Mouse (Mus musculus) megakaryocyte progenitor cell, adult 5-6 weeks (primary cell): ENCODE measurements around the gene Foxa1. TPM values are rescaled to one million over a fixed set of nuclear protein-coding genes. Genes with fewer than 3 reads are reported as not detected.

ENCODE experiments used
- ATAC-seq: replicated peaks from 2 replicates; pipeline ENCODE4 v1.8.0; 2016; ENCODE audit warnings: mild to moderate bottlenecking, moderate TSS enrichment, inconsistent platforms; ENCODE audit not compliant: poor library complexity
- total RNA-seq, 2 experiments: library from RNA; stranded (forward) in 1 of 2; stranded (reverse) in 1 of 2; fragments of 157-497, 149-512 nt in 1 of 2; fragments of 200-1000 nt in 1 of 2; gene quantifications; 2 replicates each; pipeline versions ENCODE4 v1.2.3 to v1.2.4; 2015 to 2017

The Foxa1 gene
- 0.47 TPM in 1 of 2 replicates, not detected in the other for total RNA-seq (2015)
- not detected in 2 replicates for total RNA-seq (2017)

DNA sequence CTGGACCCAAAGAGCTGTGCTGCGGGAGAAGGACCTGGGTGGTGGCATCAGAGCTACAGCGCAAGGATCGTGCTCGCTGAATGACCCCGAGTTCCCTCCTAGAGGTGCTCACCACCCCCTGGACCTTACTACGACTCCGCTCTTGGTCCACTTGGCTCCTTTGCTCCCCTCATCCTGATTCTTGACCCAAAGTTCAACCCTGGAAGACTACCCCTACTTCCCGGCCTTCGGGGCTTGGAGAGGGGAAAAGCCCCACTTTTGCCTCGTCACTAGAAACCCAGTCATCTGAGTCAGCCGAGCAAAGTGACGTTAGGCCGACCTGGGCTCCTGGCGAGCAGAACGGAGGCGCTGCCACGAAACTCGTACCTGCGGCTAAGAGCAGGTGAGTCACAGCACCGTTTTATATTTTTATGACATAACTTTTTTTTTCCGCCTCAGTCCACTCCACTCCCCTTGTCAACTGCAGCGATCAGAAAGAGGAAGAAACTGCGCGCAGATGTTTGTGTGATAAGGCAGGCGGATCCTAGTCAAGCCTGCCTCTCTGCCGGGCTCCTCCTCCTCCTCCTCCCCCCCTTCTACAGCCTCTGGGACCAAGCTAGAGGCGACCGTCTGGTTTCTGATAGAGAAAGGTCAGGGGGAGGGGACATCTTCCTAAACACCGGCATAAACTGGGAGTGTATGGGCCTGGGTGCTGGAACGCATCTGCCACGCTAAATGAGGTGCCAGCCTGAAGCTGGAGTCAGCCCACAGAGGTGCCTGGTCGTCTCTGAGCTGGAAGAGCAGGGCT lies at the start of gene Foxa1:
Gene Foxa1, minus strand, starts transcription at position 502 of the 787 bp plus-strand sequence.
- ATAC-seq: peak; percentile 62

DNA sequence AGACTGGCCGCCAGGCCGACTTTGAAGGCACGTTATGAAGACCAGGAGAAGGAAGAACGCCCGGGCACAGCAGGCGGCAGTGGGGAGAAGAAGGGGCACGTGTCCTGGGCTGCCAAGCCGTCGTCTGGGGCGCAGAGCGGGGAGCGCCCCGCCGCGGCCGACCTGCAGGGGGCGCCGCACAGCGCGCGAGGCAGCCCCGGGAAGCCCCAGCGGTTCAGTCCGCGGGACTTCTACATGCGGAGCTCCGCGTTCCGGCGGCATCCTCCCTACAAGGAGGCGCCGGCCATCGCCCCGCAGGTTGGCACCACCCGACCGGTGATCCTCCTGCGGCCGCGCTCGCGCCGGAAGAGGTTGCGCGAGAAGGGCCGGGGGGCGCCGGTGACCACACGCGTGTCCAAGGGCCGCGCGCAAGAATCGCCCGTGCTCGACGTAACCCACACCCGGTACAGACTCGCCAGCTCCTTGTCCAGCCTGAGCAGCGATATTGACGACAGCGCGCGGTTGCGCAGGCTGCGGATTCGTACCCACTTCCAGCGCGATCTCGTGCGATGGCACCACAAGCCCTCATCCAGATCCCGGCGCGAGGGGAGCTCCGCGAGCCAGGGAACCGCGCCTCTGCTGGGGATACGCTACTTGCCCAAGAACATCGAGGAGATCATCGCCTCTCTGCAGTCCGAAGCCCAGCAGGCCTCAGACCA lies 29.4 kb upstream of the Foxa1 start:
- peak; percentile 52 for ATAC-seq

DNA sequence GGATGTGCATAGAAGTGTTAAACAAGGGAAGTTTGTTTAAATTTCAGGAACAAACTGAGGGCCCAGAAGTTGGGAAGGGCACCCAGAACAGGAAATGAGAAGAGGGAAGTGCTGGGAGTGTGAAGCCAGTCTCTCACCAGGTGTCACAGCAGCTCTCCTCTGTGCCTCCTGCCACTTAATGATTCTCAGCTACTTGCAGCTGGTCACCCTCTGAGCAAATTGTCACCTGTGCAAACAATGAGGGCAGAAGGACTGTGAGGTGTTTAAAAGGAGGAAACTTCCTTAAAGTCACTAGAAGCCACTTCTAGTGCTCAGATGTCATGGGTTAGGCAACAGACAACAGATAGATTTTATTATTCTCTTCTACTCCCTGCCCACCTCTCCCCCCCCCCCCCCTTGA lies 25.7 kb upstream of the Foxa1 start:
- no peak for ATAC-seq

DNA sequence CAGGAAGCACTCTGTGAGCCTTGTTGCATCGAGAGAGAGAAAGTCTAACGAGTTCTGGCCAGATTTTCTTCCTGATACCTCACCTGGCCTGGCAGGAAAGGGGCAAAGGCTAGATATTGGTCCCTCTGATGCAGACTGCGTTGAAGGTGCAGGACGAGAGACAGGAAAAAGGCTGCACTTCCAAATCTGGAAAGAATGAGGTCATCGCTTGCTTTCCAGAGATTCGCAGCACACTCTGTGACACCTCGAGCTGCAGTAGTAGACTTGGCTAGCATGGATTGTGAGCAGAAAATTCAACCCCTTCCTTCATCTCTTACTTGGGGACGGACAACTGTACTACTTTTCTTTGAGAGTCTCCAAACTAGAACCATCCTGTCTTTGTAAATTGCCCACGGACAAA lies 25.1 kb upstream of the Foxa1 start:
- no peak for ATAC-seq

DNA sequence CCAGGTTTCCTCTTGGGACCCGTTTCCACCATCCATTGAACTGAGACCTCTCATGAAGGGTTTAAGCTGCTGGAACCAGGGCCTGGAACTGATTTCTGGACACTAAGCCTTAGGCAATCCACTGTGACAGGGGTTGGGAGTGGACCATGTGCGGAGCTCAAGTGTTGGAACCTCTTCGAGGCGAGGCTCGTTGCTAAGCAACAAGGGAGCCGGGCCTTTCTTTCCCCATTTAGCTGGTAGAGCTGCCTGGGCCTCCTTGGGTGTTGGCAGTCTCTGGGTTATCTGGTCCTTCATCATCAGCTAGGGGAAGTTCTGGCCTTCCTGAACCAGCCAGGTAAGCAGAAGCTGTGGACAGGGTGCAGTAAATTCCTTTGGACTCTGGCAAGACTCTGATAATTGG lies 17.2 kb upstream of the Foxa1 start, which contains the start of gene Ttc6:
Gene Ttc6, plus strand, starts transcription at position 205 of the 400 bp plus-strand sequence.
- no peak for ATAC-seq

DNA sequence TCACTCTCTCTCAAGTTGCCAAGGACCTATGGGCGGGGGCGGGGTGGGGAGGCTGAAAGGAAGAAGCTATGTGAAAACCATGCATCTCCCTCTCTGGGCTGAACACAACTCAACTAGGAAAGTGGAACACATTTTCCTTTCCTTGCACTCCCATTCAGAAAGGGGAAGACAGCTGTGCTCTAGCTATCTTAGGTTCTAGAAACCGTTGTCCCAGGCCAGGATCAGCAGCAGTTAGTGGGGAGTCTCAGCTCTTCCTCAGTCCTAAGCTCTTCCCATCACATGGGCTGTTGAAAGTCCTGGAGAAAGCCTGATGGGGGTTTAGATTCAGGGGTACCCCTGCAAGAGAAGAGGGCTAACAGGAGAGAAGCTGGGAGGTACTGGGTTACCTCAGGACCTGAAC lies 7.4 kb upstream of the Foxa1 start:
- ATAC-seq: no peak

DNA sequence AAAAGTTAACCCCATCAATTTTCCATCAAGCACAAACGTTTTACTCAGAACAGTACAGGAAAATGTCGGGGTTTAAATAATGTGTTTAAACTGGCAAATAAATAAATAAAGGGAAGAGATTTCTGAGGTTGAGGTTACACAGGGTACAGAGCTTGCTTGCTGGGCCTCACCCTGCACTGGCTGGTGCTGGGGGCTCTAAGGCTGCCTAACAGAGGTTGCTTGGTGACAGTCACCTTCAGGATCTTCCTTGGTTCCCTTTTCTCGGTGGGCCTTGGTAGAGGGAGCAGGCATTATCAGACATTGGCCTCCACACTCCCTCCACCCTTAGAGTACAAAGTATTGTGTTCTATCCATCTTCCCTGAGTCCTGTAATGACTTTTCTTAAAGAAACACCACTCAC lies 5.6 kb upstream of the Foxa1 start:
- ATAC-seq: no peak

DNA sequence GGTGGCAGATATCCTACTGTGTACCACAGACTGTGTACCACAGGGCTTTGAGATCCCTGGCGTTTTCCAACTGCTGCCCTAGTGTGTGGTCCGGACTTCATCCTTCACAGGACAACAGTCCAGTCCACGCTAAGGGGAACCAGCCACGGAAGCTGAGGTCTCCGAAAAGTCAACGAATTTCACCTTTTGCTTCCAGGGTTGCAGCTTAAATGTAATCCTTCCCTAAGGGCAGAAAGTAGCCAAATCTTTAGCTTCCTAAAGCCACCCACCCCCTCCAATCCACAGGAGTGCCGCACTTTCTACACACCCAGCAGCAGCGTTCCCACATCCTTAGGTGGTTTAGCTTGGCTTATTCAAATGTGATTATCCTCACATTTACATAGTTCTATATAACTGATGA lies 4.2 kb upstream of the Foxa1 start:
- no peak for ATAC-seq

DNA sequence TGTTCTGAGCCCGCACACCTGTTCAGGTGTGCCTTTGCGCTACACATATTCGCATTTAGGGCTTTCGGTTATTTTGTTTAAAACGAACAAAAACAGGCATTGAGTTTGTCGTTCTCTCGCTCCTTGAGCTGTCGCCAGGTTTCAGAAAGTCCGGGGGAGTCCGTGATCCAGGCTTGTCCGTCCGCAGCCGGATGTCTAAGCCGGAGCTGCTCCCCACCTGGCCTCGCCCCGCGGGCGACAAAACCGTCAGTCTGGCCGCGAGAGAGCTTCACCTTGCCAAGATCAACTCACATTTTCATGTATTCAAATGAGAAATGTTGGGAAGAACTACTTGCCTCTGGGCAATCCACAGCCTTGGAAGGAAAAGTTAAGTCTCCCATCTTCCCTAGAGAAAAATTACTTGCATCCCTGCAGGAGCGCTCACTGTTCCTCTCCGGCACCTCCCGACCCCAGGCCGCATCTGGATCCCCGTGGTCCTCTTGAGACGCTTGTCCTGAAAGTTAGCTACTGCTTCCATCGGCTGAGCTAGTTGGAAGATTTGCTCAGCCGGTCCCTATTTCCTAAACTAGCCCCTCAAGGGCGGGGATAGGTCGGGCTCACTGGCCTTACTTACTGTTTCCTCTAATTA lies 3.6 kb upstream of the Foxa1 start:
- no peak for ATAC-seq

DNA sequence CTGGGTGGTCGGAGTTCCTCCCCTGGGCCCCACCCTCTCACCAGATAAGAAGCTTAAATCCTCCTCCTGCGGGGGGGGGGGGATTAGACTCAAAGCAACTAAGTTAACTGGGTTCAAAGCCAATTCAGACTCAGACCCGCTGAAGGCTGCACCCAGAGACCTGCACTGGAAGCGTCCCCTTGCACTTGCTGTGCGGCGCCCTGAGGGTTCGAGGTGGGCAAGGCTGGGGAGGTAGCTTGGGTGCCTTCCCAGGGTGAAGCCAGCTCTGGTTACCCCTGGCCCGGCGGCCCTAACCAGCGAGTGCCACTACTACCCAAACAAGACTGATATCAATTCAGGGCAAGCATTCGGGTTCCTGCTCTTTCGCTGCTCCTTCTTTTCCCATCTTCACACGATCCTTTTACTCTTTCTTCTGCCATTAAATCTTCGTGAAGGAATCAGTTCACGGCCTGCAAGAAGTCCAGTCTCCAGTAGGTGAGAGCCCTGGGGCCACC lies 3.0 kb upstream of the Foxa1 start:
- no peak for ATAC-seq

DNA sequence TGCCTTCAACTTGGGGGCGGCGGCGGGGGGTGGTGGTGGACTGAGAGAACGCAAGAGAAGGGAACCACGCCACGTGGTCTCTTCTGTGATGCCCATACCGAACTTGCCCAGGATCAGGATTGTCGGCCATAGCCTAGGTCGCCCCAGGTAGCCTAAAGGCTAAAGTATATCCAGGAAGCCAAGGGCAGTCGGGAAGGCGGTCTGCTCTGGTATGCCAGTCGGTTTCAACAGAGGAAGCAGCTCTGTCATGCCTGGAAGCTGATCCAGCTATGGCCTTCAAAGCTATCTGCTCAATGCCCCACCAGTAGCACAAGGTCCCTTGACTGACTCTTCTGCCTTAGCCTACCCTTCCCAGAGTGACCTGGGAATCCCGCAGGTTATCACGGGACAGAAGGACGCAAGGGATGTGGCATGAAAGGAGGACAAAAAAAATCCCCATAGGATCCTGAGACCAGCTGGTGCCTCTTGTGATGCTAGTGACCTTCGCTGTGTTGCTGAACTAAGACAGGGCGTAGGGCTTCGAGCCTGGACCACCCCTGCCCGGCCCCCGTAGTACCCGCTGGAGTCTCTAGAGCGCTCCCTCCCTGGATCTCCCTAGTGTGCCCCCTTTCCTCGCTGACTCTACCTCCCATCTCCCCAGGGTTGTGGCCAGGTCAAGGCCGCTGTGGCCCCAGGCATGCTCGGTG lies 2.4 kb upstream of the Foxa1 start:
- ATAC-seq: no peak

DNA sequence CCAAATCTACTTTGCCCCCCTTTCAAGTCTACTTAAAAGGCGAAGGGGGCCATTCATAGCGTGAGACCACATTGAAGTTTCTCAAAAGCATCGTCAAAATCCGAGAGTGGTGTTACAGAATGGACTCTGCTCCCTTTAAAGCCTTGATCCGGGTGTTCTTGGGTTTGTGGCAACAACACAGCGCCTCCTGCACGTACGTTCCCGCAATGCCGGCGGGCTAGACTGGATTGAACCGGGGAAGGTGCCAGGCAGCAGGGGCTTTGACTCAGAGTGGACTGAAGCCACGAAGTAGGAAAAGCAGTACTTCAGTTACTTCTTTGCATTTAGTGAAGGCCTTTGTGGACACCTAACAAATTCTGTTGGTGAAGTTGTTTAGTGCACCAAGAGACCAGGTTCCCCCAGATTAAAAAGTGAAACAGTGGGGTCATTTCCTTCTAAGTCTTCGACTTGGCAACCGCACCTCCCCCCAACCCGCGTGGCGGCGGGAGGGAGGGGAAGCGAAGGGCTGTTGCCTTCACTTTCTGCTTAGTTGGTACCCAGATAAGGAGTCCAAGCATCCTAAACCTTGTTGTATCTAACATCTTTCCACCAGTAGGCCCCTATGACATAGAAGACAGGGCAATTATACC lies 1.8 kb upstream of the Foxa1 start:
- ATAC-seq: peak; percentile 30; the same call in 1 of the 2 replicates

DNA sequence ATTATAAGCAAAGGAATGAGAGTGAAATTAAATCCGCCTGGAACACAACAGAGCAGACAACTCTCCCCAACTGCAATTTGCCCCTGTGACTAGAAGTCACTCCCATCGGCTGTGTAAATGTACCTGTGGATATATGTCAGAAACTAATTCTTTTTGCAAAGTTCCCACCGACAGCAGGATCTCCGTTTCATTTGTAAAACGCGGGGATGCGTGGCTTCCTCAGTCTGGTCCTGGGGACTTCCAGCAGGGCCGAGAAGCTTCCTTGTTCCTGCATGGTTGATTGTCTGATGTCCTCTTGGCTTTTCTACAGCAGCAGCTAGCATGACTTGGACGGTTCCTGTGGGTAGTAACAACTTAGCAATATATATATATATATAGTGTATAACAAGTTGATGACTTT lies 1.2 kb upstream of the Foxa1 start:
- no peak for ATAC-seq

DNA sequence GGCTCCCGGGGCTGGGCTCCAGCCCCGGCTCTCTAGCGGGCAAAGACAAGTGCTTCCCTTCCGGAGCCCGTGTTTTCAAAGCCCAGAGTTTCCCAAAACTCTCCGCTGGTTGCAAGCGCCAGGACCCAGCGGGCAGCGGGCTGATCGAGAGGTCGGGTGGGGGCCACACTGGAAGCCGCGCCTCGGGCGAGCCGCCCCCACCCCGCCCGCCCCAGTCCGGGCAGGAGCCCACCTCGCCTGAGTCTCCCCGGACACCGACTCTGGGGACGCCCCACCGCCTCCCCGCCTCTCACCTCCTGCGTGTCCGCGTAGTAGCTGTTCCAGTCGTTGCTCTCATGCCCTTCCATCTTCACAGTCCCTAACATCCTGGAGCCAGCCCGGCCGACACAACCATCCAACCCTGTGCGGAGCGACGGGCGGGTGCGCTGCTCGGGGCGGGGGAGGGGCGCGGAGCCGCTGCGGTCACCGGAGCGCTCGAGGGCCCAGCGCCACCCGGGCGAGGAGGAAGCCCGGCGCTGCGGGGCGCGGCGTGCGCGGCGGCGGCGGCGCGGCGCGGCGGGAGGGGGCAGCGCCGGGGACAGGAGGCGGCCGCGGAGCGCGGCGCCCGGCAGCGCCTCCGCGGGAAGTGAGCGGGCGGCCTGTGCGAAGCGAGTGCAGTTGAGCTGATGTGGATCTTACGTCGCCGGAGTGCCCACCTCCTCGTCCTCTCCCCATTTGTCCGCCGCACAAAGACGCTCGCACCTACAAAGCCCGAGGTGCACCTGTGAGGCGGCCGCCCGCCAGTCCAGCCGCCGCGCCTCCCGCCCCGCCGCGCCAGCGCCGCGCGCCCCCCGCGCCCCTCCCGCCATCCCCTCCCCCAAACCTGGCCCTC lies 1.1 kb downstream of the Foxa1 start:
- ATAC-seq: no peak

DNA sequence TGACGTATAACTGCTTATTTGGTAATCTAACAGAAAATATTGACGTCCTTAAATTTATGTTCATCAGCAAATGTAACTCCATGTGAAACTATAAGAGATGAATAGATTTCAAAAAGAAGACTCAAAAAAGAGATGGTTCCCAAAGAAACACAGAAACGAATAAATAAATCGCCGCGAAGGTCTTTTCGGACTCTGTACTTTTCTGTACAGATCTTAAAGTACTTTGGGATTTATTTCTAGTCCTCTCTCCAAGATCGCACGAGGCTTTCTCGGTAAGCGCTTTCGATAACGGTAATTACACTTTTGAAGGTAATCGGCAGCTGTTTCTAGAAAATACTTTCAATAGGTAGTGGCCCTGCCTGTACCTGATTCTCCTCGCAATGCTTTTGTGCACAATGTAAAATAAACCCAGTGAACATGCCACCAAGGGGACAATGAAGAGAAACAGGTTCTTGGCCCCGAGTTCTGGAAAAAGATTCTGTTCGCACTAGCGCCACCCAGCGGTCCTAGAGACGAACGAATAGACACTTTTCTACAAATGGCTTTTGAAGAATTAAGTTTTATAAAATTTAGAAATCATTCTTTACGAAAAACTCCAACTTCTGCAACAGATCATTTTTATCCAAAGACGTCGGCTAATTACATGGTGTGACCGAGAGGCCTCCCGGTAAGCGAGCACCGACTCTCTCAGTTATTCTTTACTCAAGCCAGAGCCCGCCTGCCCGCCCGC lies 1.9 kb downstream of the Foxa1 start:
- 0 out of 2 replicates have a peak, but pooled peaks have one; percentile 23 for ATAC-seq

DNA sequence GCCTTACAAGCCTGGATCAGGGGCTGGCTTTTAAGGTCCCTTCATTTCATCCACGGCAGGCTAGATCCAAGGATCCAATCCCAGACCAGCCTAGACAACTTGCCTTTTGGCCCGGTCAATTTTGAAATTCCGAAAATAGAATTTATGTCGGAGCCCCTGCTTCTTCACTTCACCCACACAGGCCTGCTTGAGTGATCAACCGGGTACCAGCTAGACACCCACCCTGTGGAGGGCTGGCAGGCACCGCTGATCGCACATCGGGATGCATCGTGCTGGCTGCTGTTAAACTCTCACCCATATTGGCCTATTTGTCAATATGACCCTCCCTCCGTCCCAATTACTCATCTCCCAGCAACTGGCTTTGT lies 3.1 kb downstream of the Foxa1 start:
- ATAC-seq: no peak

DNA sequence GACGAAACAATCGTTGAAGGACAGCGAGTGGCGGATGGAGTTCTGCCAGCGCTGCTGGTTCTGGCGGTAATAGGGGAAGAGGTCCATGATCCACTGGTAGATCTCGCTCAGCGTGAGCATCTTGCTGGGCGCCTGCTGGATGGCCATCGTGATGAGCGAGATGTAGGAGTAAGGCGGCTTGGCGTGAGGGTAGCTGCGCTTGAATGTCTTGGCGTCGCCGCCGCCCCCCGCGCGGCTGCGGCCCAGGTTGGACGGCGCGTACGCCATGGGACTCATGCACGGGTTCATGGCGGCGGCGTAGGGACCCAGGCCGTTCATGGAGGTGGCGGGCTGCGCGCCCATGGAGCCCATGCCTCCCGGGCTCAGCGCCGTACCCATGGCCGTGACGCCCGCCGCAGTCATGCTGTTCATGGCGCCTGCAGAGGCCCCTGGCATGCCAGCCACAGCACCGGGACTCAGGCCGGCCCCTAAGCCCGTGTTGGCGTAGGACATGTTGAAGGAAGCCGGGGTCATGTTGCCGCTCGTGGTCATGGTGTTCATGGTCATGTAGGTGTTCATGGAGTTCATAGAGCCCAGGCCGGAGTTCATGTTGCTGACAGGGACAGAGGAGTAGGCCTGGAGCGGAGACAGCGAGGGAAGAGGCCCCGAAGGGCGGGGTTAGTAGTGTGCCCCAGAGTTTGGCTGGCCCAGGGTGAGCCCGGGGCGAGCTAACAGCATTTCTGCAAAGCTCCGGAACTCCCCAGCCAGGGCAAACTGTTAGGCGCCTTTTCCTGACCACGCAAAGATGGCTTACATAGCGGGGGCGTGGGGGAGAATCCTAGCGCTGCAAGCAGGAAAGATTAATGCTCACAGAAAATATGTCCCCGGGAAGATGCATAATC lies 3.7 kb downstream of the Foxa1 start:
- ATAC-seq: no peak
